Mouse (Mus musculus): ENCODE measurements around the gene Adar.

Gene Adar

DNA sequence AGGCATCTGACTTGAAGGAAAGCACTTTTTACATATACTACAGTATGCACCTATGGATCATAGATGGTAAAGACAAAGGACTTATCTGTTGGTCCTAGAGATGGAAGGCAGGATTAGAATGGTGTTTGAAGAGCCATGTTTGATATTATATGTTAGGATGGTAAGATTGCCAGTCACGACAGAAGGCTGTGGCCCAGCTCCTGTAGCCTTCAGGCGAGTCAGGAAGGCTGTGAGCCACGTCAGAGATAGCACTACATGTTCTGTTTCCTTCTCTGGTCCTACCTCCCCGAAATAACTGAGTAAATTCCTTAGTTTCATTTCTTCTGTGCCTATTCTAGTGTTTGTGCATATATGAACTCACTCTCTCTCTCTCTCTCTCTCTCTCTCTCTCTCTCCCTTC, 17.3 kb downstream of the Adar start:
- no peak for DNase-seq

- DNase-seq: no peak
Measured at GRCm38 (mm10) chr3:89738509-89738908, 23.7 kb downstream of the Adar start.

GRCm38 (mm10) chr3:89752307-89752706, 37.5 kb downstream of the Adar start:
- peak; percentile 47 for DNase-seq

DNA sequence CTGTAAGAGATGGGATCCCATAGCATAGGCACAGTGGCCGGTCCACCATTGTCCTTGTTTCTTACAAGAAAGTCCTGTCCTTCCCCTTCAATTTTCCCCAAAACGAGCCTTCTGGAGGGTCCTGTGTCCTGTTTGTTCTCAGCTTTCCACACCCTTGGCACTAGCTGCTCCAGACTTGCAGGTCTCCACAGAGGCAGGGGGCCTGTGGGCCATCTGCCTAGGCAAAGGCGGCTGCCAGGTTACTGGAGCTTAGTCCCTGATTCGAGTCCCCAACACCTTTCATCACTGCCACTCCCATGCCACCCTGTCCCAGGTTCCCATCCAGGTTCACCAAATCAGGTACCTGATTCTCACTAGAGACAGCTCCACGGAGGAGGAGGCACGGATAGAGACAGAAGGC, 40.5 kb downstream of the Adar start:
- DNase-seq: no peak

DNA sequence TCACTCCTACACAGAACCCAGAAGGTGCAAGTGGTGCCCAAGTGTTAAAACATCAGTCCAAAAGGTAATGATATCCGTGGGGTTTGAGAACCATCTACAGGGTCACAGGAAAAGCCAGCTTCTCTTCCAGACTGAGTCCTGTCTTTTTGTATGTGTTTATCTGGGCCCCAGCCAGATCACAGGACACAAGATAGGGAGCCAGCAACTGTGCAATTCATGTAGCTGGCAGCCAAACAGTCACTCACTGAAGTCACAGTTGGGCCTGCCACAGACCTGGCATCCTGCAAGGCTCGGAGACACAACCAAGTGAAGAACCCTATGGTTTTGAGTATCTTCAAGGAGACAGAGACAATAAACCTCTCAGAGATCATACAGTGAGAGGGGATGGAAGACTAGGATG, 43.0 kb downstream of the Adar start:
- no peak for DNase-seq

GRCm38 (mm10) chr3:89759786-89760185, 45.0 kb downstream of the Adar start:
- no peak for DNase-seq

GRCm38 (mm10) chr3:89764119-89764724, 49.4 kb downstream of the Adar start, which contains the start of gene Chrnb2:
Gene Chrnb2, minus strand, starts transcription at chr3:89764632.
- DNase-seq: peak; percentile 73

DNA sequence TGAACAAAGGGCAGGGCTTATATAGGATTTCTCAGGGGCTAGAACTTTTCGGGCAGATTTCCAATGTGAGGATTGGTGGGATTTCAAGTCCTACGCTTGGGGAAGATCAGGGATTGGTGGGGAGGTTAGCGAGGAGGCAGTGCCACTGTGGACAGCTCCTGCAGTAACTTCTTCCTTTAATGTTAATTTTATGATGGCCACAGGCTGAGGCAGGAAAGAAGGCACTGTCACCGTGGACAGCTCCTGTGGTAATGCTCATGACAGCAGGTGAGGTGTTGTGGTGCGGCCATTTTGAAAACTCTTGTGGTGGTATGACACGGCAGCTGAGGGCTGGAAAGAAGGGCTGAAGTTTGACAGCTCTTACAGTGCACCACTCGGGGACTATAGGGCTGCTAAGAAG, 54.8 kb downstream of the Adar start:
- DNase-seq: no peak

GRCm38 (mm10) chr3:89770425-89771002, 55.7 kb downstream of the Adar start:
- DNase-seq: no peak

GRCm38 (mm10) chr3:89772588-89772967, 57.8 kb downstream of the Adar start:
- DNase-seq: peak; percentile 72

DNA sequence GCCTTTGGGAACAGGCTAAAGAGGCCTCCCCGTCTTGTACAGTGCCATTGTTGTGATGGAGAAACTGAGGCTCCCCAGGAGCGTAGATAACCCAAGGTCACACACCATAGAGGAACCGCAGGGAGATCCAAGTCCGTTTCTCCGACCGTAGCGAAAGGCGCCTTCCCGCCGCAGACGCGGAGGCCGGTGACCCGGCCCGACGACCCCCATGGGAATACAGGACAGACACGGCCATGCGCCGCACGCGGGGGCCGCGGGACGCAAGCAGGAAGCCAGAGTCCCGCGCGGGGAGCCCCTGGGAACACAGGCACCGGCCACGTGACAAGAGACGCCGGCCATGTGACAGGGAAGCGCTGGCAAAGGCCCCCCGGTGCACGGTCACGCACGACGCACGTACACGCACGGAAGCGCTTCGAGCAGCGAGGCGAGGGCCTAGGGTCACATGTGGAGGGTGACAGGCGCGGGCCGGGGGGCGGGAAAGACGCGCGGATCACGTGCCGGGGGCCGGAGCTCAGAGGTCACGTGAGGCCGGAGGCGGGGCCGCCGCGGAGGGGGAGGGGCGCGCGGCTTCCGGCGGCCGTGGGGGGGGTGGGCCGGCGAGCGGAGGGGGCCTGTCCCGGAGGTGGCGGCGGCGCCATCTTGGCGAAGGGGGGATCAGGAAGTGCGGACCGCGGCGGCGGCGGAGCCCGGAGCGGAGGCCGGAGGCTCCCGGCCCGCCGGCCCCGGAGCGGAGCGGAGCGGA, 58.3 kb downstream of the Adar start, which contains the start of gene Ube2q1:
Gene Ube2q1 (plus strand): TSS at position 649 of the 742 bp plus-strand sequence.
- peak; percentile 96 for DNase-seq

GRCm38 (mm10) chr3:89773740-89774211, 59.0 kb downstream of the Adar start:
- no peak for DNase-seq

DNA sequence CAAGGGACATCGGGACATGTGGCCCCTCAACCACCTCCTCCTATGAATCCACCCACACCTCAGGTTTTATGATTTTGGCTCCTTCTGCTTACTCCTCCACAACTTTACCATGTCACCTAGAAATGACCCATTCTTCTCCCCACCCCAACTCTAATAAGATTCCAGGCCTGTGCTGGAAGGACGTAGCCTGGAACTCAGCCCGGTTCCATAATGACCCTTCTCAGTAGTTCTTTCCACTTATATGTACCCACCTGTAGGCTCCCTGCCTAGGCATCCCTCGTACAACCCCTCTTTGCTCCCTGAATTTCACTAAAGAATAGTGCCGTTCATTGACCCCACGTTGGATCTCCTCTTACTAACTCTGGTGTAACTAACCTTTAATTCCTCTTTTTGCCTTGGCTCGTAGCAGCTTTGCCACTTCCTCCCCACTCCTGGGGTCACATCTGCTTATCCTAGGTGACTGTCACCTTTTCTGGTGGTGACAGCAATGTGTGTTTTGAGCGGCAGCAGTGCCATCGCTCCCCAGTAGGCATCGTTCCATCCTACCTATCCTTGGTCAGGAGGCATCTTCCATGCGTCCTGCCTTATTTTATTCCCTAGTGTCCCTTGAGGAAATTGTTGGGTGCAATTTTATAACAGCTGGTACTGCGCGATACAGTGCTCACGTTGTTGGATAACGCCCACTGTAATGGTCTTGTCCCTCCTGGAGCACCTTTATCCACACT, 59.6 kb downstream of the Adar start:
- no peak for DNase-seq

DNA sequence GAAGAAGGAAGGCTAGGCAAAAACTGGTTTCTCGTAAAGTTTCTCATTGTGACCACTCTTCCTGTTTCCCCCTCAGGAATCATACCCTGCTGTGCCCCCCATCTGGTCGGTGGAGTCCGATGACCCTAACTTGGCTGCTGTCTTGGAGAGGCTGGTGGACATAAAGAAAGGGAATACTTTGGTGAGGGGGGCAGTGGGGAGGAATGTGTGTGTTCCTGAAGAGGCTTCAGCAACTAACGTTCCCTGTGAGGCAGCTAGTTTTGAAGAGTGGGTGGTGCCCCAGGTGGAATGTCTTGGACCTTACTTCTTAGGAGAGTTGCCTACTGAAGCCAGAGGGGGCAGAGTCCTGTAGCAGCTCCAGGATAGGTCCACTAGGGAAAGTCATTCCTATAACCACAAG, 61.2 kb downstream of the Adar start:
- DNase-seq: no peak

DNA sequence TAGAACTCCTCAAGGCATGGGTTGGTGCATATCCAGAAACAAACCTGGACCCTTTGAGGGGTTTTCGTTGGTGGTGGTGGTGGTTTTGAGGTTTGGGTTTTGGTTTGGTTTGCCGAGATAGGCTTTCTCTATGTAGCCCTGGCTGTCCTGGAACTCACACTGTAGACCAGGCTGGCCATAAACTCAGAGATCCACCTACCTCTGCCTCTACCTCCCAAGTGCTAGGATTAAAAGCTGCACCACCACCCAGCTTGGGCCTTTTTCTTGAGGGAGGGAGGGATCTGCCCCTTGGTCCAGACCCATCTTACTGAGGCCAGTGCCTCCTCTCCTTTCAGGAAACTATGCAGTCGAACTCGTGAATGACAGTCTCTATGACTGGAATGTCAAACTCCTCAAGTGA, 65.3 kb downstream of the Adar start:
- DNase-seq: no peak

- DNase-seq: no peak
Measured at GRCm38 (mm10) chr3:89781640-89782039, 66.8 kb downstream of the Adar start.

- DNase-seq: peak; percentile 66
Measured at GRCm38 (mm10) chr3:89784991-89785753, 70.3 kb downstream of the Adar start.

- DNase-seq: no peak
Measured at GRCm38 (mm10) chr3:89786275-89786674, 71.5 kb downstream of the Adar start.

- DNase-seq: peak; percentile 30
Measured at GRCm38 (mm10) chr3:89788680-89789352, 74.0 kb downstream of the Adar start.

- DNase-seq: no peak
Measured at GRCm38 (mm10) chr3:89794616-89795015, 79.8 kb downstream of the Adar start.

DNA sequence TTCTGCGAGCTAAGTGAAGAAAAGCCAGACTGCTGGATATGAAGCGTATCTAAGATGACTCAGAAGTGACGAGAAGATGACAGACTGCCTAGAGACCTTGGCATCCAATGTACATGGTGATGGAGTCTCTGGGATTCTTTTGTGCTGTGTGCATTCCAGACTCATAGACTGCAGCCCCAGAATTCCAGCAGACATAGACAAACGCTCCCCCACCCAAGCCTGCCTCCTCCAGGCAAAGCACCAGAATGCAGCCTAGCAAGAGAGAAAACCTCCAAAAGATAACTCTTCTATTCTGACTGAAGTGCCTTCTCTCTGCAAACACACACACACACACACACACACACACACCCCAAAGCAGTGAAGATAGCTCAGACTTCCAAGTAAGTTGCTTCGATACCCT, 80.9 kb downstream of the Adar start:
- DNase-seq: no peak

DNA sequence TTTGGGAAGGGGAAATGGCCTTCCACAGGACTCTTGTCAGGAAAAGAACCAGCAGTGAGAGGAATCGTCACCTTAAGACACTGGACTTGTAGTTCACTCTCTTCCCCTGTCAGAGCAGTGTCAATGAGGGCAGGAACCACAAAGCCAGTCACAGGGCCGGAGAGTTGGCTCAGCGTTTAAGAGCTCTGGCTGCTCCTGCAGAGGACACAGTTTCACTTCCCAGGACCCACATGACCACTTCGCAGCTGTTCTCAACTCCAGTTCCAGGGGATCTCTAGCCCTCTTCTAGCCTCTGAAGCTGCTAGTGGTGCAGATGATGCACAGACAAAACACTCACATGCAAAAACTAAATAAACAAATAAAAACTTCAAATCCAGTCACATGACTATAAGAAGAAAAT, 81.5 kb downstream of the Adar start:
- DNase-seq: no peak
